Mouse (Mus musculus): ENCODE measurements around the gene Taf1c. TPM values are rescaled to one million over a fixed set of nuclear protein-coding genes. Genes with fewer than 3 reads are reported as not detected.

Gene Taf1c
- polyA plus RNA-seq, 1 experiment from 2014 or later, result 10.7 TPM

DNA sequence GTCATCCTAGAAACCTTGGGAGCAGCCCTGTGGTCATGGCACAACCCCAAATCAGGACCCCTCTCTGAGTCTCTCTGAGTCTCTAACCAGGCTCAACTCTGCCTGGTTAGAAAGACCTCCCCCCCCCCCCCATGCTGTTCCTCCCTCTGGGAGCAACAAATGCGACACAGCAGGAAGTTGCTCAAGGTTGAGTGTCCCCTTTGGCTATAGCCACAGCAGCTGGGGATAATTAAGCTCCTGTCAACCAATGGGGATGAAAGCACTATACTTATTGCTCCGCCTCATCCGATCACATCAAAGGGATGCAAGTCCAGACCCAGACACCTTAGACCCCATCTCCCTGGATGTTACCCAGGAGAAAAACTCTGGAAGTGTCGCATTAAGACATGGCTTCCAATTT lies 17.5 kb upstream of the Taf1c start:
- no peak for ATAC-seq
- Histone ChIP-seq H3K4me2 (no peak overlapping the region), H3K9me3 (replicated peaks) (no peaks in the 10 kb centered on the region), H3K4me3 (no peak overlapping the region), H3K27me3 (replicated peaks) (peaks cover 46% of the 10 kb centered on the region), H3K9ac (no peak overlapping the region), H3K4me1 (peaks cover 10% of the 10 kb centered on the region), H3K27ac (no peak overlapping the region), H3K36me3 (no peaks in the 10 kb centered on the region)
- WGBS (ENCODE audit: insufficient replicate concordance), result 53% methylated on average over 4 of the region's 4 CpGs

- Histone ChIP-seq H3K4me3 (no peak overlapping the region), H3K9me3 (replicated peaks) (no peaks in the 10 kb centered on the region), H3K27me3 (replicated peaks) (peaks cover 57% of the 10 kb centered on the region), H3K36me3 (no peaks in the 10 kb centered on the region), H3K4me1 (no peaks in the 10 kb centered on the region), H3K4me2 (no peak overlapping the region), H3K9ac (no peak overlapping the region), H3K27ac (no peak overlapping the region)
- ATAC-seq, result no peak
- WGBS (ENCODE audit: insufficient replicate concordance), result 69% methylated on average over 14 of the region's 14 CpGs
Observed at GRCm38 (mm10) chr8:119620848-119621465, 15.9 kb upstream of the Taf1c start.

- Histone ChIP-seq H3K27me3 (replicated peaks) (peaks cover 56% of the 10 kb centered on the region), H3K4me2 (no peak overlapping the region), H3K9me3 (replicated peaks) (no peaks in the 10 kb centered on the region), H3K36me3 (no peaks in the 10 kb centered on the region), H3K9ac (no peak overlapping the region), H3K4me1 (no peaks in the 10 kb centered on the region), H3K4me3 (no peak overlapping the region), H3K27ac (no peak overlapping the region)
- WGBS (ENCODE audit: insufficient replicate concordance), result 41% methylated on average over 6 of the region's 6 CpGs
- ATAC-seq, result no peak
Observed at GRCm38 (mm10) chr8:119620116-119620840, 15.3 kb upstream of the Taf1c start.

GRCm38 (mm10) chr8:119618887-119619286 lies 13.9 kb upstream of the Taf1c start:
- WGBS (ENCODE audit: insufficient replicate concordance), result 41% methylated on average over 5 of the region's 5 CpGs
- no peak overlapping the region for H3K4me3 ChIP-seq

GRCm38 (mm10) chr8:119617586-119617985 lies 12.6 kb upstream of the Taf1c start:
- Histone ChIP-seq H3K27me3 (replicated peaks) (peaks cover 54% of the 10 kb centered on the region), H3K4me3 (no peak overlapping the region), H3K9ac (no peak overlapping the region), H3K9me3 (replicated peaks) (no peaks in the 10 kb centered on the region), H3K36me3 (no peaks in the 10 kb centered on the region), H3K4me1 (no peaks in the 10 kb centered on the region), H3K27ac (no peak overlapping the region), H3K4me2 (no peak overlapping the region)
- no peak for ATAC-seq
- WGBS (ENCODE audit: insufficient replicate concordance), result 61% methylated on average over 5 of the region's 5 CpGs

More at GRCm38 (mm10) chr8:119618887-119619286, 13.9 kb upstream of the Taf1c start:
- Histone ChIP-seq H3K4me1 (no peaks in the 10 kb centered on the region), H3K27ac (no peak overlapping the region), H3K9ac (no peak overlapping the region), H3K4me2 (no peak overlapping the region), H3K27me3 (replicated peaks) (peaks cover 52% of the 10 kb centered on the region), H3K36me3 (no peaks in the 10 kb centered on the region), H3K9me3 (replicated peaks) (no peaks in the 10 kb centered on the region)
- ATAC-seq, result no peak

DNA sequence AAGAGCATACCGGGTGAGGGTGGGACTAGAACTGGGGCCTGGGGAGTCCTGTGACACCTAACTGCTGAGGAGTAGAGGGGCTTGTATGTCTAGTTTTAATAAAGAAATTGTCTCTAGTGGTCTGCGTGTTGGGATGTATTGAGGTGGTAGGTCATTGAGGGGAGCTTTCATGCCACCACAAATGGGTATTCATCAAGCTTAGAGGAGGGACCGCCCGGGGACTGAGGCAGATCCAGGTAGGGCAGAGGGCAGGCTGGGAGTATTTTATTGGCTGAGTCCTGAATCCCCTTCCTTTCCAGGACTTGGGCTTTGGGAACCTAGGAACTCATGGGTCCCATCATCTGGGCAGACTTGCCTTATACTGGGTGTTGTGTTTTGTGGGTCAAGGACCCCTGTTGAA lies 11.8 kb upstream of the Taf1c start:
- Histone ChIP-seq H3K9ac (no peak overlapping the region), H3K27ac (no peak overlapping the region), H3K4me3 (no peak overlapping the region), H3K4me2 (no peak overlapping the region), H3K9me3 (replicated peaks) (no peaks in the 10 kb centered on the region), H3K27me3 (replicated peaks) (peaks cover 52% of the 10 kb centered on the region), H3K4me1 (no peaks in the 10 kb centered on the region), H3K36me3 (no peaks in the 10 kb centered on the region)
- ATAC-seq, result no peak
- 80% methylated on average over 4 of the region's 4 CpGs for WGBS (ENCODE audit: insufficient replicate concordance)

- H3K4me1 ChIP-seq, result no peaks in the 10 kb centered on the region
- H3K4me2 ChIP-seq, result no peak overlapping the region
- ATAC-seq, result no peak
- H3K9ac ChIP-seq, result no peak overlapping the region
- no peaks in the 10 kb centered on the region for H3K36me3 ChIP-seq
- H3K27me3 ChIP-seq (replicated peaks), result peaks cover 48% of the 10 kb centered on the region
- H3K27ac ChIP-seq, result no peak overlapping the region
- H3K9me3 ChIP-seq (replicated peaks), result no peaks in the 10 kb centered on the region
- H3K4me3 ChIP-seq, result no peak overlapping the region
- WGBS (ENCODE audit: insufficient replicate concordance), result 76% methylated on average over 7 of the region's 7 CpGs
Observed at GRCm38 (mm10) chr8:119616358-119616757, 11.3 kb upstream of the Taf1c start.

DNA sequence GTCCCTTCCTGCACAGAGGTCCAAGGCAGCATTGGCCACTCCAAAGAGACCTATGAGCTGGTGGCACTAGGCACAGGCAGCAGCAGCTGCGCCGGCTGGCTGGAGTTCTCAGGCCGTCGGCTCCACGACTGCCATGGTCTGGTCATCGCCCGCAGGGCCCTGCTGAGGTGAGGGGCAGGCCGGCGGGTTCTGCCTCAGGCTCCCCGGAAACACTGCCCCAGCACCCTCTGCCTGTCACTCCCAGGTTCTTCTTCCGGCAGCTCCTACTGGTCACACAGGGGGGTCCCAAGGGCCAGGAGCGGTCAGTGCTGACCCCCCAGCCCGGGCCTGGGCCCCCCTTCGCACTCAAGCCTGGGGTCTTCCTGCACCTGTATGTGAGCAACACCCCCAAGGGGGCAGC lies 10.1 kb upstream of the Taf1c start:
- WGBS (ENCODE audit: insufficient replicate concordance), result 66% methylated on average over 14 of the region's 14 CpGs
- H3K36me3 ChIP-seq, result no peaks in the 10 kb centered on the region
- no peak overlapping the region for H3K9ac ChIP-seq
- no peaks in the 10 kb centered on the region for H3K4me1 ChIP-seq
- ATAC-seq, result no peak
- no peak overlapping the region for H3K27ac ChIP-seq
- no peak overlapping the region for H3K4me3 ChIP-seq
- H3K9me3 ChIP-seq (replicated peaks), result no peaks in the 10 kb centered on the region
- H3K27me3 ChIP-seq (replicated peaks), result peaks cover 44% of the 10 kb centered on the region
- no peak overlapping the region for H3K4me2 ChIP-seq

DNA sequence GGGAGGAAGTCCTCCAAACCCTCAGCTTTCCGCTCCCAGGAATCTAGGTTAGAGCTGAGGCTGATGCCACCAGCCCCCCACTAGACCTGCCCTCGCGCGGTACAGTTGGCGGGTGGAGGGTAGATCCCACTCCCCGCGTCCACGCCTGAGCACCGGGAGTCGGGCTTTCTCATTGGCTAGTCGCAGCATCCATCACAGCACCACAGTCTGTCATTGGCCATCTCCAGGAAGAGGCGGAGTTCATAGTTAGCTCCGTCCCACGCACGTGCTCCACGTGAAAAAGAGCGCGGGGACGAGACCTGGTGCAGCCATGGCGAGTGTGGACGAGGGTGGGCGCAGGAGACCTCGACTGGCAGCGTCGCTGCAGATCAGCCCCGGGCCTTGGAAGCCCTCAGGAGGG lies 7.4 kb upstream of the Taf1c start, which contains the start of gene Adad2:
Adad2 (plus strand) TSS at position 277 of the 400 bp plus-strand sequence.
- ATAC-seq, result no peak
- Histone ChIP-seq H3K4me1 (no peaks in the 10 kb centered on the region), H3K9me3 (replicated peaks) (peaks cover 13% of the 10 kb centered on the region), H3K27ac (no peak within 1 kb of the TSS), H3K36me3 (no peaks in the 10 kb centered on the region), H3K4me2 (no peak within 1 kb of the TSS), H3K9ac (no peak within 1 kb of the TSS), H3K4me3 (no peak within 1 kb of the TSS), H3K27me3 (replicated peaks) (peaks cover 38% of the 10 kb centered on the region)
- 57% methylated on average over 26 of the region's 26 CpGs for WGBS (ENCODE audit: insufficient replicate concordance)

GRCm38 (mm10) chr8:119606224-119606623 lies 1.2 kb upstream of the Taf1c start:
- Histone ChIP-seq H3K4me3 (no peak overlapping the region), H3K9ac (no peak overlapping the region), H3K27me3 (replicated peaks) (no peaks in the 10 kb centered on the region), H3K9me3 (replicated peaks) (peaks cover 13% of the 10 kb centered on the region), H3K4me1 (peaks cover 14% of the 10 kb centered on the region), H3K4me2 (no peak overlapping the region), H3K27ac (no peak overlapping the region), H3K36me3 (peaks cover 22% of the 10 kb centered on the region)
- 57% methylated on average over 2 of the region's 2 CpGs for WGBS (ENCODE audit: insufficient replicate concordance)
- ATAC-seq, result no peak

- H3K27ac ChIP-seq, result peak overlapping the region; percentile 75
- peaks cover 8% of the 10 kb centered on the region for H3K9me3 ChIP-seq (replicated peaks)
- no peaks in the 10 kb centered on the region for H3K27me3 ChIP-seq (replicated peaks)
- H3K4me1 ChIP-seq, result peaks cover 14% of the 10 kb centered on the region
- peak; percentile 83 for ATAC-seq
- H3K4me2 ChIP-seq, result peak overlapping the region; percentile 81
- peaks cover 40% of the 10 kb centered on the region for H3K36me3 ChIP-seq
- peak overlapping the region; percentile 78 for H3K9ac ChIP-seq
- peak overlapping the region; percentile 73 for H3K4me3 ChIP-seq
- WGBS (ENCODE audit: insufficient replicate concordance), result 8% methylated on average over 12 of the region's 12 CpGs
Observed at GRCm38 (mm10) chr8:119604398-119604803, 621 bp downstream of the Taf1c start.

GRCm38 (mm10) chr8:119603771-119604170 lies 1.3 kb downstream of the Taf1c start:
- no peak for ATAC-seq
- WGBS (ENCODE audit: insufficient replicate concordance), result 82% methylated on average over 4 of the region's 4 CpGs
- Histone ChIP-seq H3K4me1 (peaks cover 14% of the 10 kb centered on the region), H3K9ac (peak overlapping the region; percentile 78), H3K9me3 (replicated peaks) (peaks cover 2% of the 10 kb centered on the region), H3K4me2 (peak overlapping the region; percentile 81), H3K36me3 (peaks cover 46% of the 10 kb centered on the region), H3K27ac (peak overlapping the region; percentile 75; the same call in 1 of the 2 replicates), H3K4me3 (peak overlapping the region; percentile 73), H3K27me3 (replicated peaks) (no peaks in the 10 kb centered on the region)
